Mouse (Mus musculus) skeletal muscle tissue, adult 2 months (tissue): ENCODE data around the gene Trim31.

Experiments used
- DNase-seq: peaks from one replicate; pipeline ENCODE4 v3.0.0-alpha.2; 2012; ENCODE audit warnings: low read depth, low spot score

Trim31 gene

DNA sequence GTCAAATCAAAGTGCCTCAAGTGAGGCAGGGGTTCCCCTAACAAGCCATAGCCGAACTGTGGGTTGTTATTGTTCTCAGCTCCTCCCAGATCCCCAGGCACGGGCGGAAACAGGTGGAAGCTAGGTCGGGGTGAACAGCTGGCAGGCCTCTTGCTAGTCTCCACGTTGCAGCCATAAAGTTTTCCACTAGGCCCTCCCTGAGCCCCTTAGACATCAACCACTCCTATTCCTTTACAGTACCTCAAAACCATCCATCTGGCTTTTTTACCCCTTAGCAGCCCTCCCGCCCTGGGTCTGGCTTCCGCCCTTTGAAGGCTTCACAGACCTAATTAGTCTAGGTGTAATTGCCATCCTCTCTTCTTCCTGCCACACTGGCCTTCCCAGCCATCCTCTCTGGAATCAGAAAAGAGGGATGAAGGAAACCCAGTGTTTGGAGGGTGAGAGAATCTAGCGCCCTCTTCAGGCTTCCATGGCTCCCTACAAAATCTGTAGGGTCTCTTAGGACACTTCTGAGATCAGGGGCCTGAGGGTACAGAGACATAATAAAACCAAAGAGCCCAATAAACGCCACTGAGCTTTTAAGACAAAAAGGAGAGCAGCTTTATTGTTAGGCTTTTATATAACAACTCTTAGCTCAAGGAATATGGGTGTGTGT lies 46.3 kb downstream of the Trim31 start:
- no peak for DNase-seq

DNA sequence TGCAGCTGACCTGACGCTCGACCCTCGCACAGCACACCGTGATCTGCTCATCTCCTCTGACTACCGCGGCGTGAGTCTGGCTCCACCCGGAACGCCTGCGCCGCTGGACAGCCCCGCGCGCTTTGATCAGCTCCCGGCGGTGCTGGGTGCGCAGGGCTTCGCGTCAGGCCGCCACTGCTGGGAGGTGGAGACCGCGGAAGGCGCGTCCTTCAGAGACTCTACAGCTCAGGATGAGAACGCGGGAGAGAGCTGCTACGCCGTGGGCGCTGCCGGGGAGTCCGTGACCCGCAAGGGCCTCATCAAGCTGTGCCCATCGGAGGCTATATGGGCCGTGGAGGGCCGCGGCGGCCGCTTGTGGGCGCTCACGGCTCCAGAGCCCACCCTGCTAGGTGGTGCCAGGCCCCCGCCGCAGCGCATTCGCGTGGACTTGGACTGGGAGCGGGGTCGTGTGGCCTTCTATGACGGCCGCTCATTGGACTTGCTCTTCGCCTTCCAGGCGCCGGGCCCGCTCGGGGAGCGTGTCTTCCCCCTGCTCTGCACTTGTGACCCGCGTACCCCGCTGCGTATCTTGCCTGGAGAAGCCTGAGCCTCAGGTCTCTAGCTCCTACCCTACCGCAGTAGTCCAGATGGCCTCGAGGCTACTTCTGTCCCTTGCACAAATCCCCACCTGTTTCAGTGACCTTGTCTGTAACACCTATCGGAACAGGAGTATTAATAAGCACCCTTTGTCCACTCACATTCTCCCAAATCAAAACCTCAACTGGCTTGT lies 49.3 kb downstream of the Trim31 start:
- no peak for DNase-seq

DNA sequence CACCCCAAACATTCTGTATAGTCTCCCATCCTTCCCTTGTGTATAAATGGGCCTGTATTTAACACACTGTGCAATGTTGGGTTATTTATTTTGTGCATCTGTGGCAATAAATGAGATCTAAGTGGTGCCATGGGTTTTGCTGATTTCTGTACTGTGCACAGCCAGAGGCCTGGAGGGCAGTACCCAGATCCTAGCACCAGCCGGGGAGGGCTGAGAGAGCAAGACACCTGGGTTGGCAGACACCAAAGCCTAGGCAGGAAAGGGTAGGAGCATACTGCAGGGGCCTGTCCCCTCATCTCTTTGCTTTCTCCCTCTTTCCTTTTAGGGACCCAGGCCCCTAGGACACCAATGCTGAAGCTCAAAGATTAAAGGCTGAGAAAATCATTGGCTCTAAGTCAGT lies 50.4 kb downstream of the Trim31 start:
- DNase-seq = no peak

DNA sequence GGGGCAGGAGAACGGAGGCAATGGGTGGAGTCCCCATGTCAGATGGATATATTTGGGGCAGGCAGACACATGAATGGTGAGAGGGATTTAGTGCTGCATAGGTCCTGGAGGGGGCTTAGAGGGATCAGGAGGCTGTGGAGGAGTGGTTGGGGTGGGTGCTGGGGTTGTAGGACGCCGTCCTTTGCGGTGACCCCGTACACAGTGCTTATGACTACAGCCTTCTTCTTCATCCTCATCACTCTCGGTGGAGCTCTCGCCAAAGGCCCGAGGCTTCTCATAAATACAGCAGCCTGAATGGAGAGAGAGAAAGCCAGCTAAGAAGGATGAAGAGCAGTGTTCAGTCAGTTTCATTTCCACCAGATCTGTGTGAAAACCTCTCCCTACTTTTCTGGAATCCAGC lies 51.3 kb downstream of the Trim31 start:
- no peak for DNase-seq

DNA sequence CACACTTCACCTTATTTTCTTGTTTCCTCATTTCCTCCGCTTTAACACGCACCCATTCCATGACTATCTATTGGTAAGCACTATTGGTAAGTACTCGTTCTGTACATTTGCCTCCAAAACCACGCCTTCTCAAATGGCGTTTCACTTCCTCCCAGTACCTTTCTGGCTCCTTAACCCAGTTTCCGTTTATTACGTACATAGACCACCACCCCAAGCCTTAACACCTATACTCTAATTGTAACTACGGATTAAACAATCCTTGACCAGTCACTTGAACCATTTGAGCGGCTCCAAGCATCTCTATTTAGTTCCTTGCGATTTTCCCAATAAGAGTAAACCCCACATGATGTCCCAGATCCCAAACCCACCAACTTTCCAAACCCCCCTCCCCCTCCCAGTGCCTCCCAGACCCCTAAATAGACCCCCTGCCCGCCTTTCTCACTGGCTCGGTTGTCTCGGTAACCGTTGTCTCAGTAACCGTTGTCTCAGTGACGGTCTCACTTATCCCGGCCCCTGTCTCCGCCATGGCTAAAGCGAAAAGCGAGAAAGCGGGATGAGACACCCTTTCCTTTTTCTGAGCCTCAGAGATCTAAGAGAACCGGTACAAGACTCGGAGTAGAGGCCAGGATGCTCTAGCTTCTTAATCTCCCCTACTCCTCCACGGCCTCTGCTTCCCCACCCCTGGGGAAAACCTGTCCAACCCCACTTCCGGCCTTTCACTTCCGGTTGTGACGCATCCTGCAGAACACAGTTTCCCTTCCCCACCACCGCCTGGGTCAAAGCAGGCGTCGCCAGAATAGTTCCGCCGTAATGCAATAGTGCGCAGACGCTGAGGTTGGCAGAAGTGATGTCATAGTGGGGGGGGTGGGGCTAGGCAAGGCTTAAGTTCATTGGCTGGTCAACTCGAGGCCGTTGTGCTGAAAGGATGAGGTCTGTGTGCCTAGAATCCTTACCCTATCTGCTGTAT lies 53.3 kb downstream of the Trim31 start, which contains the start of gene Ppp1r11:
Ppp1r11 (minus strand) TSS at position 761 of the 967 bp plus-strand sequence.
- peak; percentile 97 for DNase-seq

DNA sequence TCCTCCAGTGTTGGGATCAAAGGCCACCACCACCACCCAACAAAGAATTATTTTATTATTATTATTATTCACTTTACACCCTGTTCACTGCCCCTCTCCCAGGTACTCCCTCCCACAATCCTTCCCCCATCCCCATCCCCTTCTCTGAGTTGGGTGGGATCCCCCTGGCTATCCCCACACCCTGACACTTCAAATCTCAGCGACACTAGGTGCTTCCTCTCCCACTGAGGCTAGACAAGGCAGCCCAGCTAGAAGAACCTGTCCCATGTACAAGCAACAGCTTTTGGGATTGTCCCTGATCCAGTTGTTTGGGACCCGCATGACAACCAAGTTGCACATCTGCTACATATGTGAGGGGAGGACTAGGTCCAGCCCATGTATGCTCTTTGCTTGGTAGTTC lies 54.7 kb downstream of the Trim31 start:
- DNase-seq = no peak

DNA sequence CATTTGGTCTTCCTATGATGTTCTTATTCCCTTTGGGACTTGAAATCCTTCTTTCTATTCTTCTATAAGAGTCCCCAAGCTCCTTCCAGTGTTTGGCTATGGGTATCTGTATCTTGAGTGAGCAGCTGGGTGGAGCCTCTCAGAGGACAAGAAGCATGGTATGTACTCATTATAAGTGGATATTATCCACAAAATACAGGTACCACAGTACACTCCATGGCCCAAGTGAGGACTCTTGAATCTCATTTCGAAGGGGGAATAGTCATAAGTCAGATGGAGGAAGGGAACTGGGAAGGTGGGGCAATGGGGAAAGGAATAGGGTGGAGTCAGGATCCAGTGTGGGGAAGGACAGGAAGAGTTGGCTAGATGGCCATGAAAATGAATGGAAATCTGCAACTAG lies 55.1 kb downstream of the Trim31 start:
- DNase-seq = no peak

DNA sequence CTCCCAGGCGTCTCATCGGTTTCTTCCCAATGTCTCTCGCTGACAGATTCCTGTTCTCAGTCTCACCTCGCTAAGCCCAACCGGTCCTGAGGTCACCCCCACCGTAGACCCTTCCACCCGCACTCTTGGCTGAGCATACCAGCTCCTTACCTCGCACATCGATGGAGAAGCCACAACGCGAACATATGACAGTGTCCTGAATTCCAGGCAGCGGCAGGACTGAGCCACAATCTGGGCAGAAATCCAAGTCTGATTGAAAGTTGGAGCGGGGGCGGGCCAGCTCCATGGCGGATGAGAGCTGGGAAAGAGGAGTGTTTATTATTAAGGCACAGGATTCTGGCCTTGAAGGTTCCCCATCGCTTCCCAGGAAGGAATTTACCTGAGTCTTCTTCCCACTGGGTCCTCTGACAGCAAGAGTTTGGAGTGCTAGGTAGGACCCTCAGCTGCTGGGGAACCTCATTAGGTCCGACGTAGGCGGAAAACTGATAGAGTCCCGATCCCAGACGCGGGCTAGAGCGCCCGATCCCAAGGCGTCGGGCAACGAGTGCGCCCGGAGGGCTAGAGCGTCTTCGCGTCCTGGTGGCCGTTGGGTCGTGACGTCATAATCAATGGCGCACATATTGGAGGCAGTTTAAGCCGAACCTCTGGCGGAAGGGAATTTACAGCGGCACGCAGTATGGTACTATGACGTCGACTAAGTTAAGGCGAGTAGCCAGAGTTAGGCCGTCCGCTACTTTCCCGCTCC lies 60.3 kb downstream of the Trim31 start, which contains the start of the genes Znrd1 and Znrd1as:
Znrd1 (minus strand) TSS at position 561 of the 745 bp plus-strand sequence.
Znrd1as (plus strand) TSS at position 594 of the 745 bp plus-strand sequence.
- DNase-seq = peak; percentile 96

DNA sequence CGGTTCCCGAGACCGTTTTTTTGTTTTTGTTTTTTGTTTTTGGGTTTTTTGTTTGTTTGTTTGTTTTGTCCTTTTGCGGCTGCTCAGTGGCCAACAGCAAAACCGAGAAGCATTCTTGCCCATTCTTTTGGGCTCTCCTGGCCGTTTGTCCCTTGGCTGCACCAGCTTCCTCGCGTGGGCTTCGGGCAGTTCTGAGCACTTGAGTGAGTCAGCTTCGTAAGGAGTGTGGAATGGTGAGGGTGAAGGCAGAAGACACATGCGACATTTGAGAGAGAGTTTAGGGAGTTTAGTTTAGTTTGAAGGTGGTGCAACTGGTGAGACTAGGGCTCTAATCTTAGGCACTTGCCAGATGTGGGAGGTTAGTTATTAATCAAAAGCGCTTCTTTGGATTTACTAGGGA lies 61.0 kb downstream of the Trim31 start:
- DNase-seq = no peak
